Mouse (Mus musculus) erythroid progenitor cell, adult 5-6 weeks (primary cell): ENCODE data around the gene Mfsd5. TPM values are rescaled to one million over a fixed set of nuclear protein-coding genes. Genes with fewer than 3 reads are reported as not detected.

Source experiments
- ATAC-seq: replicated peaks from 2 replicates; pipeline ENCODE4 v1.8.0; 2016; ENCODE audit warnings: moderate number of reproducible peaks, mild to moderate bottlenecking, moderate TSS enrichment, inconsistent platforms; ENCODE audit not compliant: poor library complexity, low FRiP score, severe bottlenecking
- total RNA-seq, 2 experiments: library from RNA; stranded (forward) in 1 of 2; stranded (reverse) in 1 of 2; fragments of 150-400 nt in 1 of 2; fragments of 186-747, 209-891 nt in 1 of 2; gene quantifications; 2 replicates each; pipeline versions ENCODE4 v1.2.3 to v1.2.4; 2015 to 2017; ENCODE audit warnings: low replicate concordance in 2 of 2

The Mfsd5 gene
- total RNA-seq, 2 experiments from 2014 or later, result 5.1 to 8.8 TPM

- no peak for ATAC-seq
These were observed 31.8 kb upstream of the Mfsd5 start for GRCm38 (mm10) chr15:102247252-102248130.

GRCm38 (mm10) chr15:102248131-102248811 is 31.0 kb upstream of the Mfsd5 start:
- ATAC-seq, result no peak

GRCm38 (mm10) chr15:102248812-102249191 is 30.5 kb upstream of the Mfsd5 start:
- ATAC-seq, result no peak

- ATAC-seq, result no peak
These were observed 30.0 kb upstream of the Mfsd5 start for GRCm38 (mm10) chr15:102249251-102249691.

- ATAC-seq, result no peak
These were observed 29.3 kb upstream of the Mfsd5 start for GRCm38 (mm10) chr15:102249967-102250366.

GRCm38 (mm10) chr15:102250521-102250920 is 28.7 kb upstream of the Mfsd5 start:
- ATAC-seq, result no peak

GRCm38 (mm10) chr15:102255547-102256255 is 23.6 kb upstream of the Mfsd5 start:
- no peak for ATAC-seq

GRCm38 (mm10) chr15:102256431-102257201 is 22.6 kb upstream of the Mfsd5 start:
- no peak for ATAC-seq

GRCm38 (mm10) chr15:102257202-102258075 is 21.8 kb upstream of the Mfsd5 start, which contains the start of gene Rarg:
Gene Rarg (minus strand): TSS chr15:102257517.
- no peak for ATAC-seq

GRCm38 (mm10) chr15:102258076-102258470 is 21.2 kb upstream of the Mfsd5 start:
- ATAC-seq, result no peak

GRCm38 (mm10) chr15:102258581-102259253 is 20.5 kb upstream of the Mfsd5 start:
- ATAC-seq, result no peak

- no peak for ATAC-seq
These were observed 16.7 kb upstream of the Mfsd5 start for GRCm38 (mm10) chr15:102262582-102262981.

- no peak for ATAC-seq
These were observed 16.2 kb upstream of the Mfsd5 start for GRCm38 (mm10) chr15:102263037-102263436.

- no peak for ATAC-seq
These were observed 13.7 kb upstream of the Mfsd5 start for GRCm38 (mm10) chr15:102265548-102265947.

- ATAC-seq, result no peak
These were observed 8.8 kb upstream of the Mfsd5 start, which contains the start of gene Gm9918 for GRCm38 (mm10) chr15:102270274-102270960. Gene Gm9918 (plus strand): TSS chr15:102270563.

GRCm38 (mm10) chr15:102271441-102271840 is 7.8 kb upstream of the Mfsd5 start:
- no peak for ATAC-seq

- ATAC-seq, result no peak
These were observed 5.1 kb upstream of the Mfsd5 start for GRCm38 (mm10) chr15:102273982-102274716.
